Mouse (Mus musculus) forebrain, embryonic 16.5 days (tissue): Measurements from ENCODE around the gene Rnf144a. TPM values are rescaled to one million over a fixed set of nuclear protein-coding genes. Genes with fewer than 3 reads are reported as not detected.

Experiments used
- ATAC-seq: fragments of 200-750 bp; cut with Nextera tagmentation; 2 replicates; pipeline ENCODE4 v1.8.0; 2017; ENCODE audit warnings: mild to moderate bottlenecking, moderate library complexity
- H3K27ac ChIP-seq: fragments of 300-500 bp; sonication (generic); 2 replicates; pipeline ENCODE4 v1.5.1; 2014; ENCODE audit warnings: low read length, control low read depth
- H3K27me3 ChIP-seq: fragments of 300-500 bp; sonication (generic); replicated peaks from 2 replicates; pipeline ENCODE4 v1.6.1; 2014; ENCODE audit warnings: low read length; ENCODE audit not compliant: control insufficient read depth, insufficient read depth
- H3K36me3 ChIP-seq: fragments of 300-500 bp; sonication (generic); 2 replicates; pipeline ENCODE4 v1.6.1; 2014; ENCODE audit not compliant: control insufficient read depth, insufficient read depth
- H3K4me1 ChIP-seq: fragments of 300-500 bp; sonication (generic); replicated peaks from 2 replicates; pipeline ENCODE4 v1.6.1; 2014; ENCODE audit warnings: low read length; ENCODE audit not compliant: control insufficient read depth, insufficient read depth
- H3K4me2 ChIP-seq: fragments of 300-500 bp; sonication (generic); 2 replicates; pipeline ENCODE4 v1.6.1; 2014; ENCODE audit warnings: mild to moderate bottlenecking, low read length, control low read depth
- H3K4me3 ChIP-seq: fragments of 300-500 bp; sonication (generic); replicated peaks from 2 replicates; pipeline ENCODE4 v1.5.1; 2014; ENCODE audit warnings: mild to moderate bottlenecking, low read length, control low read depth
- H3K9ac ChIP-seq: fragments of 300-500 bp; sonication (generic); replicated peaks from 2 replicates; pipeline ENCODE4 v1.6.1; 2014; ENCODE audit warnings: low read depth, low read length, control low read depth
- H3K9me3 ChIP-seq: fragments of 300-500 bp; sonication (generic); 2 replicates; pipeline ENCODE4 v1.6.1; 2016; ENCODE audit warnings: low read length; ENCODE audit not compliant: control insufficient read depth
- WGBS: fragments of 180-500 bp; shearing (Covaris S2); extraction: QIAGEN DNeasy Blood & Tissue Kit; methylation state at CpG from one replicate; pipeline ENCODE4 v1.1.7; 2014; 5-methylcytosine and 5-hydroxymethylcytosine counted together
- polyA plus RNA-seq: library from polyadenylated mRNA; unstranded; fragments of >200 nt; fragmentation: Nextera tagmentation; extraction: Ambion mirVana; gene quantifications from 2 replicates; pipeline ENCODE4 v1.2.1, GENCODE M21; 2015

Gene Rnf144a
- polyA plus RNA-seq, 1 experiment from 2014 or later, result 38.2 TPM

- H3K36me3 ChIP-seq, result no peaks in the 10 kb centered on the region
- peak overlapping the region; percentile 85 for H3K4me2 ChIP-seq
- no peaks in the 10 kb centered on the region for H3K27me3 ChIP-seq
- WGBS, result 3% methylated on average over 8 of the region's 8 CpGs
- peak overlapping the region; percentile 99 for H3K9ac ChIP-seq
- no peak overlapping the region for H3K27ac ChIP-seq
- no peak for ATAC-seq
- no peaks in the 10 kb centered on the region for H3K9me3 ChIP-seq
- peak overlapping the region; percentile 95 for H3K4me3 ChIP-seq
- H3K4me1 ChIP-seq, result peaks cover 38% of the 10 kb centered on the region
Measured at GRCm38 (mm10) chr12:26413961-26414411, 1.1 kb downstream of the Rnf144a start.

GRCm38 (mm10) chr12:26412802-26413201 lies 2.3 kb downstream of the Rnf144a start:
- Histone ChIP-seq H3K4me3 (peak overlapping the region; percentile 95), H3K36me3 (no peaks in the 10 kb centered on the region), H3K9ac (peak overlapping the region; percentile 34), H3K27me3 (no peaks in the 10 kb centered on the region), H3K4me1 (peaks cover 40% of the 10 kb centered on the region), H3K4me2 (peak overlapping the region; percentile 85), H3K9me3 (no peaks in the 10 kb centered on the region), H3K27ac (no peak overlapping the region)
- ATAC-seq, result no peak
- 51% methylated on average over 6 of the region's 6 CpGs for WGBS

DNA sequence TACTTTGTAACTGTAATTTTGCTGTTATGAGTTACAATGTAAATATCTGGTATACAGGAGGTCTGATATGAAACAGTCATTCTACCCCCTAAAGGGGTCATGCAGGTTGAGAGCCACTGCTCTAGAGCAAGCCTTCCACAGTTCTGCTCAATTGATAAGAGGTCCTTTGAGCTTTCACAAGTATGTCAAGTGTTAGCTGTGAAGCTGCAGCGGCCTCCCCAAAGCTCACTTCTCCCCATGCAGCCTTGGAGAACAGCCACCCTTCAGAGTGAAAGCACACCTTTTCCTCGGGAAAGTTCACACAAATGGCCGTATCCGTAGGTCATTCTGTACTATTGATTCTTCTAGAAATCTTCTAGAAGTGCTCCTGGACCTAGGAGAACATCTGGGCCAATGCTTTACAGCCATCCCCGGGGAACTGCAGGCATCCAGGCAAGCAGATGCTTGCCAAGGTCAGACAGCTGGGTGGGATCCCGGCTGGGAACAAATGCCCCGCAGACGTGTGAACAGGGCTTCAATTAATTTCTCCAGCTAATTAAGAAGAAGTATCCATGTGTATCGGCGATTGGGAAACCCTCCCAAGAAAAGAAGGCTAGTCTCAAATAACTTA lies 3.1 kb downstream of the Rnf144a start:
- peaks cover 40% of the 10 kb centered on the region for H3K4me1 ChIP-seq
- 49% methylated on average over 10 of the region's 10 CpGs for WGBS

GRCm38 (mm10) chr12:26410443-26410842 lies 4.6 kb downstream of the Rnf144a start:
- 96% methylated on average over 3 of the region's 3 CpGs for WGBS

More for the DNA sequence above, 3.1 kb downstream of the Rnf144a start:
- Histone ChIP-seq H3K4me2 (peak overlapping the region; percentile 85), H3K4me3 (peak overlapping the region; percentile 95; the same call in 1 of the 2 replicates), H3K9ac (0 out of 2 replicates have a peak overlapping the region, but pooled peaks have one; percentile 13), H3K36me3 (no peaks in the 10 kb centered on the region), H3K9me3 (no peaks in the 10 kb centered on the region), H3K27me3 (no peaks in the 10 kb centered on the region), H3K27ac (no peak overlapping the region)
- ATAC-seq, result no peak

GRCm38 (mm10) chr12:26408707-26409106 lies 6.3 kb downstream of the Rnf144a start:
- no peak overlapping the region for H3K27ac ChIP-seq
- H3K27me3 ChIP-seq, result no peaks in the 10 kb centered on the region
- WGBS, result 52% methylated on average over 9 of the region's 9 CpGs
- H3K4me1 ChIP-seq, result peaks cover 48% of the 10 kb centered on the region
- H3K36me3 ChIP-seq, result peaks cover under 1% of the 10 kb centered on the region; the same call in 1 of the 2 replicates
- no peak overlapping the region for H3K4me2 ChIP-seq
- H3K4me3 ChIP-seq, result no peak overlapping the region
- no peak overlapping the region for H3K9ac ChIP-seq
- H3K9me3 ChIP-seq, result no peaks in the 10 kb centered on the region
- ATAC-seq, result no peak

More at GRCm38 (mm10) chr12:26410443-26410842, 4.6 kb downstream of the Rnf144a start:
- no peak overlapping the region for H3K4me2 ChIP-seq
- no peak overlapping the region for H3K9ac ChIP-seq
- H3K27ac ChIP-seq, result no peak overlapping the region
- no peak for ATAC-seq
- peaks cover 45% of the 10 kb centered on the region for H3K4me1 ChIP-seq
- H3K9me3 ChIP-seq, result no peaks in the 10 kb centered on the region
- H3K36me3 ChIP-seq, result no peaks in the 10 kb centered on the region
- H3K27me3 ChIP-seq, result no peaks in the 10 kb centered on the region
- no peak overlapping the region for H3K4me3 ChIP-seq

DNA sequence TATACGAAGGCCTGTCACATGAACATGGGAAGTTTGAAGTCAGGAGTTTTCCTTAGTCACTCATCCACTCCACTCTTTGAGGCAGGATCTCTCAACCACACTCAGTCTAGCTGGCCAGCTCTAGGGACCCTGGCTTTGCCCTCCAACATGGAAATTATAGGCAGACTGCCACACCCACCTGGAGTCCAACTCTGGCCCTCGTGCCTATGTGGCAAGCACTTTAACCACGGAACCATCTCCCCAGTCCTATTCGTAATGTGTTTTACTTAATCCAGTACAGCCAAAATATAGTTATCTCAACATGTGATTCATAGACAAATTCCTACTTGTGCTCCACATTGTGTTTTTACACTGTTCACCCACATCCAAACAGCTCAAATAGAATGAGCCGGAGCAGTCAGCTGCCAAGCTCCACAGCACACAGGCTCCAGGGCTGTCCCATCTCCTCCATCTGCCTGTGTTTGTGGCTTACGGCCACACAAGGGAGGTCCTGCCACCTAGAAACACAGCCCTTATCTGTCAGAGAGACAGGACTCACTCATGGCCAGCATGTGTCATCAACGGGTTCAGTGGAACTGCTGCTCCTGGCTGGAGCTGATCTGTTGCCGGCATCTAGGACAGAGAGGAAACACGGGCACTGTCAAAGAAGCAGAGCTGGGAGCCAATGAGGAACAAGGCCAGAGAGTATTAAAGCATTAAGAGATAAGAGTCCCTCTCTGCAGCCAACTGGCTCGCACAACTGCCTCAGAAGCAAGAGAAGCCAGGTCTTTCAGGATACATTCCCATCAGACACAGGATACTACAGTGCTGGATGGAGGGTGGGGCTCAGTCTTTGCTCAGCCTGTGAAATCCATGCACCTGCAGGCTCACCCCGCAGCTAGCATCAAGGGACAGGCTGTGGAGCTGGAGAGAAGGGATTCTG lies 10.0 kb downstream of the Rnf144a start:
- Histone ChIP-seq H3K36me3 (peaks cover 4% of the 10 kb centered on the region; the same call in 1 of the 2 replicates), H3K4me3 (no peak overlapping the region), H3K4me2 (no peak overlapping the region), H3K27me3 (no peaks in the 10 kb centered on the region), H3K27ac (peak overlapping the region; percentile 31), H3K9ac (no peak overlapping the region), H3K9me3 (no peaks in the 10 kb centered on the region), H3K4me1 (peaks cover 37% of the 10 kb centered on the region)
- 78% methylated on average over 11 of the region's 11 CpGs for WGBS
- peak; percentile 49 for ATAC-seq

GRCm38 (mm10) chr12:26403372-26404125 lies 11.5 kb downstream of the Rnf144a start:
- no peaks in the 10 kb centered on the region for H3K9me3 ChIP-seq
- peaks cover 32% of the 10 kb centered on the region for H3K4me1 ChIP-seq
- H3K27me3 ChIP-seq, result no peaks in the 10 kb centered on the region
- WGBS, result 81% methylated on average over 16 of the region's 16 CpGs
- no peak overlapping the region for H3K9ac ChIP-seq
- peaks cover 4% of the 10 kb centered on the region; the same call in 1 of the 2 replicates for H3K36me3 ChIP-seq
- no peak overlapping the region for H3K4me2 ChIP-seq
- H3K27ac ChIP-seq, result no peak overlapping the region
- H3K4me3 ChIP-seq, result no peak overlapping the region
- ATAC-seq, result no peak

- no peak for ATAC-seq
- no peak overlapping the region for H3K4me2 ChIP-seq
- H3K9me3 ChIP-seq, result no peaks in the 10 kb centered on the region
- no peaks in the 10 kb centered on the region for H3K27me3 ChIP-seq
- H3K27ac ChIP-seq, result no peak overlapping the region
- peaks cover 32% of the 10 kb centered on the region for H3K4me1 ChIP-seq
- 74% methylated on average over 10 of the region's 10 CpGs for WGBS
- H3K4me3 ChIP-seq, result no peak overlapping the region
- no peak overlapping the region for H3K9ac ChIP-seq
- H3K36me3 ChIP-seq, result peaks cover 4% of the 10 kb centered on the region; the same call in 1 of the 2 replicates
Measured at GRCm38 (mm10) chr12:26401696-26402470, 13.2 kb downstream of the Rnf144a start.
